Mouse (Mus musculus): ENCODE data around the gene Il1r1.

- no peak for TF ChIP-seq UBTF (IDR thresholded peaks at IDR 0.05; ENCODE audit: borderline replicate concordance, insufficient read depth, low read depth, low read length)
- TF ChIP-seq CTCF (IDR thresholded peaks at IDR 0.05 in 2 of 3, conservative IDR thresholded peaks at IDR 0.05 in 1 of 3; ENCODE audit: control insufficient read depth in 1 of 3, insufficient read depth in 1 of 3, low read depth in 2 of 3, low read length in 3 of 3, poor library complexity in 1 of 3, severe bottlenecking in 1 of 3), result no peak
- TF ChIP-seq MYB (IDR thresholded peaks at IDR 0.05; ENCODE audit: low read depth, low read length), result no peak
- no peak for TF ChIP-seq GATA1 (IDR thresholded peaks at IDR 0.05; ENCODE audit: low read depth, low read length)
- no peak for TF ChIP-seq USF1 (IDR thresholded peaks at IDR 0.05; ENCODE audit: low read depth, low read length)
- no peak for TF ChIP-seq RCOR1 (IDR thresholded peaks at IDR 0.05; ENCODE audit: low read depth, low read length)
- no peak for TF ChIP-seq MAX (IDR thresholded peaks at IDR 0.05; ENCODE audit: low read length)
- TF ChIP-seq ZC3H11A (IDR thresholded peaks at IDR 0.05; ENCODE audit: low read depth, low read length), result no peak
- TF ChIP-seq HCFC1 (IDR thresholded peaks at IDR 0.05; ENCODE audit: low read depth, low read length), result no peak
- no peak for TF ChIP-seq POLR2A (IDR thresholded peaks at IDR 0.05; ENCODE audit: control insufficient read depth in 1 of 2, insufficient read depth in 1 of 2, low read depth in 1 of 2, low read length in 2 of 2, poor library complexity in 1 of 2)
- TF ChIP-seq TAL1 (IDR thresholded peaks at IDR 0.05; ENCODE audit: low read length), result no peak
- no peak for TF ChIP-seq CHD1 (IDR thresholded peaks at IDR 0.05; ENCODE audit: low read depth, low read length)
- no peak for TF ChIP-seq SMC3 (IDR thresholded peaks at IDR 0.05; ENCODE audit: low read depth, low read length)
- no peak for TF ChIP-seq GABPA (IDR thresholded peaks at IDR 0.05; ENCODE audit: low read depth, low read length)
Observed at GRCm38 (mm10) chr1:40330181-40330580, 105.3 kb downstream of the Il1r1 start.

All from MEL (cell line).